Mouse (Mus musculus) liver, postnatal 0 days (tissue): ENCODE results near the gene Slc10a1.

Experiments used
- CTCF ChIP-seq: sonication (generic); IDR thresholded peaks from 2 replicates; pipeline ENCODE4 v1.5.1; 2016; ENCODE audit warnings: antibody characterized with exemption, low read depth
- EP300 ChIP-seq: IDR thresholded peaks from 2 replicates; pipeline ENCODE4 v1.6.1; 2016; ENCODE audit warnings: antibody characterized with exemption, low read depth, mild to moderate bottlenecking

GRCm38 (mm10) chr12:80923602-80924001 is 44.9 kb downstream of the Slc10a1 start:
- no peak for TF ChIP-seq EP300
- no peak for TF ChIP-seq CTCF
